Mouse (Mus musculus): ENCODE results near the gene Foxk1.
A peak's percentile ranks its signal among the peaks of the same experiment; 100 is the strongest.

The Foxk1 gene

GRCm38 (mm10) chr5:142400981-142401640, at the start of gene Foxk1:
Gene Foxk1, plus strand, starts transcription at chr5:142401497.
- DNase-seq (ENCODE audit: low spot score in 2 of 2), result peak; percentile 75 to 83

GRCm38 (mm10) chr5:142352336-142352892, 48.9 kb upstream of the Foxk1 start:
- no peak for DNase-seq (ENCODE audit: low spot score in 2 of 2)

- DNase-seq (ENCODE audit: low spot score in 2 of 2), result no peak
Measured at GRCm38 (mm10) chr5:142355144-142355543, 46.2 kb upstream of the Foxk1 start.

GRCm38 (mm10) chr5:142361166-142361565, 40.1 kb upstream of the Foxk1 start:
- DNase-seq (ENCODE audit: low spot score in 2 of 2), result no peak

- DNase-seq (ENCODE audit: low spot score in 2 of 2), result no peak
Measured at GRCm38 (mm10) chr5:142362894-142363293, 38.4 kb upstream of the Foxk1 start.

- DNase-seq (ENCODE audit: low spot score in 2 of 2), result no peak
Measured at GRCm38 (mm10) chr5:142364095-142364494, 37.2 kb upstream of the Foxk1 start.

GRCm38 (mm10) chr5:142367085-142368081, 33.9 kb upstream of the Foxk1 start:
- DNase-seq (ENCODE audit: low spot score in 2 of 2), result peak; percentile 98 to 99

GRCm38 (mm10) chr5:142368122-142368521, 33.2 kb upstream of the Foxk1 start:
- DNase-seq (ENCODE audit: low spot score in 2 of 2), result no peak

- no peak for DNase-seq (ENCODE audit: low spot score in 2 of 2)
Measured at GRCm38 (mm10) chr5:142370406-142371171, 30.7 kb upstream of the Foxk1 start.

GRCm38 (mm10) chr5:142371172-142372155, 29.8 kb upstream of the Foxk1 start:
- peak; percentile 76 to 85 for DNase-seq (ENCODE audit: low spot score in 2 of 2)

- no peak for DNase-seq (ENCODE audit: low spot score in 2 of 2)
Measured at GRCm38 (mm10) chr5:142372207-142372606, 29.1 kb upstream of the Foxk1 start.

GRCm38 (mm10) chr5:142374343-142374742, 27.0 kb upstream of the Foxk1 start:
- no peak for DNase-seq (ENCODE audit: low spot score in 2 of 2)

GRCm38 (mm10) chr5:142375641-142376040, 25.7 kb upstream of the Foxk1 start:
- peak in 1 of 2 experiments; percentile 44 for DNase-seq (ENCODE audit: low spot score in 2 of 2)

- DNase-seq (ENCODE audit: low spot score in 2 of 2), result peak; percentile 56 to 79
Measured at GRCm38 (mm10) chr5:142376071-142376470, 25.2 kb upstream of the Foxk1 start.

- no peak for DNase-seq (ENCODE audit: low spot score in 2 of 2)
Measured at GRCm38 (mm10) chr5:142378068-142378467, 23.2 kb upstream of the Foxk1 start.

GRCm38 (mm10) chr5:142380491-142380890, 20.8 kb upstream of the Foxk1 start:
- DNase-seq (ENCODE audit: low spot score in 2 of 2), result no peak

- DNase-seq (ENCODE audit: low spot score in 2 of 2), result peak in 1 of 2 experiments; percentile 23
Measured at GRCm38 (mm10) chr5:142384911-142385660, 16.2 kb upstream of the Foxk1 start.

GRCm38 (mm10) chr5:142386329-142386728, 15.0 kb upstream of the Foxk1 start:
- DNase-seq (ENCODE audit: low spot score in 2 of 2), result no peak
